Comparison of ENCODE assay signal across 14 mouse cellular contexts in genomic region chr11:19959006-19959405, GRCm38 (mm10).
"Had no signal": no experiment of that assay in that cellular context is flagged by ENCODE, and none has a peak within 500 bp of the region (broad histone marks: within the 10 kb centered on the region; RNA-seq: fewer than 3 reads in every experiment).

No protein-coding gene starts in this region.

- H3K27me3 ChIP-seq: liver, embryonic 13.5 days had no signal

- H3K4me2 ChIP-seq: liver, embryonic 13.5 days; midbrain, embryonic 11.5 days had no signal

- H3K4me3 ChIP-seq: liver, embryonic 13.5 days had no signal

- H3K27ac ChIP-seq: liver, embryonic 13.5 days had no signal

- H3K9me3 ChIP-seq: liver, embryonic 13.5 days had no signal

- H3K9ac ChIP-seq: liver, embryonic 13.5 days had no signal

- H3K36me3 ChIP-seq: liver, embryonic 13.5 days had no signal

- DNase-seq: kidney, adult 11 months; kidney, adult 8-10 months; kidney, postnatal 14 days; left cerebral cortex, postnatal 4 days; liver, embryonic 13.5 days; lung, adult 2 months; lung, postnatal 14 days; lung, postnatal 4 days; midbrain, embryonic 14.5 days; right cerebral cortex, postnatal 25 days; spleen, adult 18-20 months; thymus, adult 18-20 months; thymus, postnatal 36 days had no signal
